Mouse (Mus musculus) bone marrow, adult 2 months (tissue): ENCODE data around the gene Cers3. TPM values are rescaled to one million over a fixed set of nuclear protein-coding genes. Genes with fewer than 3 reads are reported as not detected.

ENCODE experiments used
- H3K27ac ChIP-seq: fragments of 200-500 bp; 2 replicates; pipeline ENCODE4 v1.5.1; 2012; ENCODE audit warnings: low read depth, mild to moderate bottlenecking, control low read depth, inconsistent platforms, low read length; ENCODE audit not compliant: control insufficient read depth, poor library complexity, insufficient read depth
- H3K4me1 ChIP-seq: fragments of 200-500 bp; 2 replicates; pipeline ENCODE4 v1.6.1; 2011; ENCODE audit warnings: low read length; ENCODE audit not compliant: control insufficient read depth, insufficient read depth
- H3K4me3 ChIP-seq: fragments of 200-500 bp; replicated peaks from 2 replicates; pipeline ENCODE3; 2011; ENCODE audit warnings: mild to moderate bottlenecking, low read depth, low read length, control low read depth; ENCODE audit not compliant: control insufficient read depth
- CTCF ChIP-seq: fragments of 200-500 bp; IDR thresholded peaks from 2 replicates; pipeline ENCODE4 v1.5.1; 2011; ENCODE audit warnings: low read length, control low read depth; ENCODE audit not compliant: control insufficient read depth, insufficient read depth
- POLR2A ChIP-seq: fragments of 200-500 bp; IDR thresholded peaks from 2 replicates; pipeline ENCODE4 v1.6.1; 2011; ENCODE audit warnings: low read depth, mild to moderate bottlenecking, control low read depth, low read length, borderline replicate concordance; ENCODE audit not compliant: control insufficient read depth
- WGBS: fragments of 180-500 bp; shearing (Covaris S2); methylation state at CpG from one replicate; pipeline ENCODE4 v1.1.7; 2018; 5-methylcytosine and 5-hydroxymethylcytosine counted together
- polyA plus RNA-seq: library from polyadenylated mRNA; stranded (reverse); fragments of >200 nt; gene quantifications from 2 replicates; pipeline ENCODE4 v1.2.4, GENCODE M21; 2011; ENCODE audit warnings: low replicate concordance; ENCODE audit not compliant: missing spikeins, insufficient read depth, insufficient read length

Cers3 gene
- polyA plus RNA-seq, 1 experiment: 0.97 TPM

- TF ChIP-seq CTCF (no peak), POLR2A (no peak)
- WGBS: 59% methylated on average over 2 of the region's 2 CpGs
- H3K4me1 ChIP-seq: no peaks in the 10 kb centered on the region
- H3K27ac ChIP-seq: no peak overlapping the region
- H3K4me3 ChIP-seq: no peak overlapping the region
Measured at GRCm38 (mm10) chr7:66787816-66788215, 44.5 kb downstream of the Cers3 start.

- Histone ChIP-seq H3K4me3 (no peak overlapping the region), H3K4me1 (no peaks in the 10 kb centered on the region), H3K27ac (no peak overlapping the region)
- 61% methylated on average over 8 of the region's 8 CpGs for WGBS
- TF ChIP-seq POLR2A (no peak), CTCF (no peak)
Measured at GRCm38 (mm10) chr7:66789860-66790748, 46.8 kb downstream of the Cers3 start.

GRCm38 (mm10) chr7:66791022-66791421, 47.7 kb downstream of the Cers3 start:
- no peak for TF ChIP-seq POLR2A
- TF ChIP-seq CTCF: no peak
- 87% methylated on average over 3 of the region's 3 CpGs for WGBS
- Histone ChIP-seq H3K4me3 (no peak overlapping the region), H3K4me1 (no peaks in the 10 kb centered on the region), H3K27ac (no peak overlapping the region)

DNA sequence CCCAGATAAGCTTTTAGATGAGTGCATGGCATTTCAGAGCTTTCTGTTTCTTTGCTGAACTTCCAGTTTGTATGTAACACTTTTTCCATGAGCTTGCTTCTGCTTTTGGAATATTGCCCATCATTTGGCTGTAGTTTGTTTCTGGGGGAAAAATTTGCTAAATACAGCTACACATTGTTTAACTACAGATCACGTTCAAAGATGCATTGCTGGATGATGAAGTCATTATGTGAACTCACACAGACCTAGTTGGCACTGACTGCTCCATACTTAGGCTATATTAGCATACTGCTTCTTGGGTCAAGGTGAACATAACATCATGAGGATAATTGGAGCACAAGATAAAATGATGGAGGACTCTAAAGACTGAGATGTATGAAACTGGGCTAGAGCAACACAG, 53.6 kb downstream of the Cers3 start:
- H3K27ac ChIP-seq: no peak overlapping the region
- 63% methylated on average over 1 of the region's 1 CpGs for WGBS
- no peak overlapping the region for H3K4me3 ChIP-seq
- TF ChIP-seq CTCF (no peak), POLR2A (no peak)
- no peaks in the 10 kb centered on the region for H3K4me1 ChIP-seq

DNA sequence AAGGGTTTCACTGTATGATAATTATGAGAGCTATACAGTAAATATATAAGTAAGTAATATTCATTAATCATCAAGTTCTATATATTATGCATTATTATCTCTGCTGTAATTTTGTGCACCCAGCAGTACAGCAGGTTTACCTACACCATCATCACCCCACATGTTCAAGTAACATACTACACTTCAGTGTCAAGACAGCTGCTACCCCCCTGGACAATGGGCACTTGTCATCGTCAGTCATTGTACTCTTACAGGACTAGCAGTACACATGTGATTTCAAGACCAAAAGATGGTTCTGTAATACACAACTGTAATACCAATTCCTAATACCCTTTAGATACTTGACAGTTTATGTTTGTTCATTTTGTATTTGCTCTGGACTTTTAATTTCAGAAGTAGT, 54.0 kb downstream of the Cers3 start:
- Histone ChIP-seq H3K4me1 (no peaks in the 10 kb centered on the region), H3K27ac (no peak overlapping the region), H3K4me3 (no peak overlapping the region)
- 80% methylated on average over 1 of the region's 1 CpGs for WGBS
- TF ChIP-seq POLR2A (no peak), CTCF (no peak)

DNA sequence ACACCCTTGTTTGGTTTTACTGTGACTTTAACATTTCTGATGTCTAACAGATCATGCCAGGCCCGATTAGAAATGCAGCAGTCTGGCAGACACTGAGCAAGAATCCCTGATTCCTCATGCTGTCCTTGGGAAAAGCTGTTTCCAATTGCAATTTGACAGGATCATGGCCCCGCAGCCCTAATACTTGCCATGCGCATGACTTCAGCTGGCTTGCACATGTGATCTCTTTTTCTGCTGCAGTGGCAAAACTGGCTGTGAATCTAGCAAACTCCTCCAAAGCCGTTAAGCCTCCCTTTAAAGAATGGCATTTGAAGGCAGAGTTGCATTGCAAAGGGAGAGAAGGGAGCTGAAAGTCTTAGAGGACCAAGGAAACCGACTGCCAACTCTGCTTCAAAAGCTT, 55.5 kb downstream of the Cers3 start:
- Histone ChIP-seq H3K4me1 (no peaks in the 10 kb centered on the region), H3K4me3 (no peak overlapping the region), H3K27ac (no peak overlapping the region)
- WGBS: 75% methylated on average over 5 of the region's 5 CpGs
- no peak for TF ChIP-seq POLR2A

DNA sequence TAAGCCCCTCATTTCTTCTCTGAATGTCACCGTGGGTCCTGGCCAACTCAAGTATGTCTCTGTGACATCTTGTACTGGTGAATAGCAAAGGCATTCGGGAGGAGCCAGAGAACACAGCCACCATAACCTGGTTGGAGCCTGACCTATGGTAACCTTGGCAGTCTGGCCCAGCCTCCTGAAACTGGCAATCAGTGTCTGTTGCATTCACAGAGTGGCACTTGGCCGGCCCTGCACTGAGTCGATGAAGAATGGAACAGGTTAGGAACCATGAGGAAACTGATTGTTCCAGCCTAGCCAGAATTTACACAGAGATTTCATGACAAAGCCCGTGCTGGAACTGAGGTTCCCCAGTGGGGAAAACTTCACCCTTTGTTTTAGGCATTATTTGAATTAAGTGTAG, 57.5 kb downstream of the Cers3 start:
- no peak overlapping the region for H3K4me3 ChIP-seq
- TF ChIP-seq CTCF (no peak), POLR2A (no peak)
- H3K27ac ChIP-seq: no peak overlapping the region
- 72% methylated on average over 5 of the region's 5 CpGs for WGBS
- no peaks in the 10 kb centered on the region for H3K4me1 ChIP-seq

DNA sequence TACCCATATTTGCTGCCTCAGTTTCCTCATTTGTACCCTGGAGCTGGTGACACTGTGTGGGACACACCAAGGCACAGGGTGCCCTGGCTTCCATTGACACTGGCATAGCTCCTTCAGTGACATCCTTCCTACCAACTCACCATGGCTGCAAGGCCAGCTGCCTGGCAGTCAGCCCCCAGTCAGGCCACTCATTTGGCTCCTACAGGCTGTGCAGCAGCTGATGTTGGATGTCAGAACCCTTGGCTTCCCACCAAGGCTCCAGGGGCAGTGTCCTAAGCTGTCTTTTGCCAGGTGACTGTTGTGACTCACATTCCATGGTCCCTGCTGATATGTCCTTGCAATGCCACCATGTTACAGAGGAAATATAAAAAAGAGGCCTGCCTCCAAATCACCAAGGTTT, 58.5 kb downstream of the Cers3 start:
- Histone ChIP-seq H3K27ac (no peak overlapping the region), H3K4me3 (no peak overlapping the region), H3K4me1 (no peaks in the 10 kb centered on the region)
- TF ChIP-seq POLR2A (no peak), CTCF (no peak)

DNA sequence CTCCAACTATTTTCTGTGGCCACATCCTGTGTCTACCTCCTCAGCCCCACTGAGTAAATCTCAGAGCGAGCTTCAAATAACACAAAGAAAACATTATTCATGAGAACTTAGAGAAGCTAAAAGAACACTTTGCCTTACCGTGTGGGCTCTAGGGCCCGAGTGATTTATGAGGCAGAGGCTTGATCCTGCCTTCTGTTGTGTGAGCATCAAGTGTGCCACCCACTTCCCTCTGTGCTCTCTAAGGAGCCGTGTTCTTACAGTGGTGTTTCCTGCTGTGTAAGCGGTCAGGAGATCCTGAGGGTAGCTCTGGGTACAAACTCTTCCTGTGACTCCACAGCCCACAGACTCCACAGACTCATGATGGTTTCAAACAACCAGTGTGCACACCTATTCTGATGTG, 60.5 kb downstream of the Cers3 start:
- Histone ChIP-seq H3K27ac (no peak overlapping the region), H3K4me3 (no peak overlapping the region), H3K4me1 (no peaks in the 10 kb centered on the region)
- TF ChIP-seq POLR2A: no peak
- no peak for TF ChIP-seq CTCF
- 6% methylated on average over 5 of the region's 5 CpGs for WGBS
